Mouse (Mus musculus) hindbrain, embryonic 11.5 days (tissue): ENCODE measurements around the gene Bfsp1. TPM values are rescaled to one million over a fixed set of nuclear protein-coding genes. Genes with fewer than 3 reads are reported as not detected.

Experiments used
- ATAC-seq: fragments of 200-750 bp; cut with Nextera tagmentation; 2 replicates; pipeline ENCODE4 v1.8.0; 2017; ENCODE audit warnings: mild to moderate bottlenecking, moderate TSS enrichment, moderate library complexity; ENCODE audit not compliant: low FRiP score
- DNase-seq: peaks from one replicate; pipeline ENCODE4 v3.0.0-alpha.2; 2015; ENCODE audit warnings: low spot score
- H3K27ac ChIP-seq: fragments of 300-500 bp; sonication (generic); 2 replicates; pipeline ENCODE4 v1.5.1; 2014; ENCODE audit warnings: mild to moderate bottlenecking, low read depth, low read length
- H3K27me3 ChIP-seq: fragments of 300-500 bp; sonication (generic); 2 replicates; pipeline ENCODE4 v1.6.1; 2014; ENCODE audit warnings: mild to moderate bottlenecking, low read length, moderate library complexity, mixed read lengths; ENCODE audit not compliant: control insufficient read depth, insufficient read depth
- H3K36me3 ChIP-seq: fragments of 300-500 bp; sonication (generic); 2 replicates; pipeline ENCODE4 v1.6.1; 2014; ENCODE audit warnings: mild to moderate bottlenecking, low read length, moderate library complexity, mixed read lengths; ENCODE audit not compliant: control insufficient read depth, insufficient read depth
- H3K4me1 ChIP-seq: fragments of 300-500 bp; sonication (generic); replicated peaks from 2 replicates; pipeline ENCODE4 v1.6.1; 2014; ENCODE audit warnings: low read length, mixed read lengths; ENCODE audit not compliant: control insufficient read depth, insufficient read depth
- H3K4me2 ChIP-seq: fragments of 300-500 bp; sonication (generic); replicated peaks from 2 replicates; pipeline ENCODE4 v1.6.1; 2014; ENCODE audit warnings: mild to moderate bottlenecking, low read depth, low read length
- H3K4me3 ChIP-seq: fragments of 300-500 bp; sonication (generic); 2 replicates; pipeline ENCODE4 v1.5.1; 2014; ENCODE audit warnings: low read depth, low read length
- H3K9ac ChIP-seq: fragments of 300-500 bp; sonication (generic); 2 replicates; pipeline ENCODE4 v1.6.1; 2014; ENCODE audit warnings: low read depth, low read length
- H3K9me3 ChIP-seq: fragments of 300-500 bp; sonication (generic); 2 replicates; pipeline ENCODE4 v1.6.1; 2016; ENCODE audit warnings: low read length; ENCODE audit not compliant: control insufficient read depth
- WGBS: fragments of 180-500 bp; shearing (Covaris S2); extraction: QIAGEN DNeasy Blood & Tissue Kit; methylation state at CpG from one replicate; pipeline ENCODE4 v1.1.7; 2014; 5-methylcytosine and 5-hydroxymethylcytosine counted together
- polyA plus RNA-seq: library from polyadenylated mRNA; unstranded; fragments of >200 nt; fragmentation: Nextera tagmentation; extraction: Ambion mirVana; gene quantifications from 2 replicates; pipeline ENCODE4 v1.2.1, GENCODE M21; 2014

Bfsp1 gene
- polyA plus RNA-seq, 1 experiment from 2014 or later, result 0.79 TPM

DNA sequence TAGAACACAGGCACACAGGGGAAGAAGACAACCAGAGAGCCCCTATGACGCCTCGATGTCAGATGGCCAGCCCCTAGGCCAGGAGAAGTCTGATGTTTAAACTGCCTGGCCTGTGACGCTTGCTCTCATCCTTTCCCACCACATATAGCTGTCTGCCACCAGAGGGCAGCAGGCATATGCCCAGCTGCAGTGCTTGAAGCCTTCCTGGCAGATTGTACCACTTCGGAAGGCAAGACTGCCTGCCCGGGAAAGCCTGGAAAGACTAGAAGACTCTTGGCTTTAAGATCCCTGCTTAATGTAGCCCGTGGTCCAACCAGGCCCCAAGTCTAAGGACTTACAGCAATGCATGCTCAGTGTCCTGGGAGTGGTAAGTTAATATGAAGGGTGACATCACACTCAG is 4.4 kb upstream of the Bfsp1 start:
- no peak overlapping the region for H3K27ac ChIP-seq
- DNase-seq (peak; percentile 76), ATAC-seq (peak; percentile 65)
- peaks cover under 1% of the 10 kb centered on the region; the same call in 1 of the 2 replicates for H3K27me3 ChIP-seq
- H3K4me2 ChIP-seq, result no peak overlapping the region
- H3K9me3 ChIP-seq, result no peaks in the 10 kb centered on the region
- no peaks in the 10 kb centered on the region for H3K4me1 ChIP-seq
- no peak overlapping the region for H3K9ac ChIP-seq
- H3K36me3 ChIP-seq, result no peaks in the 10 kb centered on the region
- H3K4me3 ChIP-seq, result no peak overlapping the region
- 21% methylated on average over 6 of the region's 6 CpGs for WGBS

DNA sequence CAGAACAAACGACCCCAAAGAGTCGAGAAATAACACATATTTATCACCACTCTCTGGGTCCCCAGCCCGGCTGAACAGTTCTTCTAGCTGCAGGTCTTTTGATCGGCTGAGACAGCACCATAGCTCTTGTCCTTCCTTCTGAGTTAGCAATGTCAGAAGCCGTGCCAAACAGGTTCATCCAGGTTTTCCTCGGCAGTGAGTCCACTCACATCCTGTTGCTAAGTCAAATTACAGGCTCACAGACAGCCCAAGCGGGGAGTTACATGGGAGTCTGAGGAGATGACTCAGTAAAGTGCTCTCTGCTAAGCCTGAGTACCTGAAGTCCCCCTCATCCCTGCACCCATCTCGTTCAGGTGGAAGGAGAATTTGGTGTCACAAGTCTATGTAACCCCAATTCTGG is 1.6 kb upstream of the Bfsp1 start:
- H3K4me2 ChIP-seq, result no peak overlapping the region
- H3K9ac ChIP-seq, result no peak overlapping the region
- 75% methylated on average over 8 of the region's 8 CpGs for WGBS
- DNase-seq, result no peak
- H3K9me3 ChIP-seq, result no peaks in the 10 kb centered on the region
- no peaks in the 10 kb centered on the region for H3K4me1 ChIP-seq
- no peak overlapping the region for H3K27ac ChIP-seq
- no peaks in the 10 kb centered on the region for H3K36me3 ChIP-seq
- ATAC-seq, result no peak
- no peak overlapping the region for H3K4me3 ChIP-seq
- peaks cover 4% of the 10 kb centered on the region; the same call in 1 of the 2 replicates for H3K27me3 ChIP-seq

DNA sequence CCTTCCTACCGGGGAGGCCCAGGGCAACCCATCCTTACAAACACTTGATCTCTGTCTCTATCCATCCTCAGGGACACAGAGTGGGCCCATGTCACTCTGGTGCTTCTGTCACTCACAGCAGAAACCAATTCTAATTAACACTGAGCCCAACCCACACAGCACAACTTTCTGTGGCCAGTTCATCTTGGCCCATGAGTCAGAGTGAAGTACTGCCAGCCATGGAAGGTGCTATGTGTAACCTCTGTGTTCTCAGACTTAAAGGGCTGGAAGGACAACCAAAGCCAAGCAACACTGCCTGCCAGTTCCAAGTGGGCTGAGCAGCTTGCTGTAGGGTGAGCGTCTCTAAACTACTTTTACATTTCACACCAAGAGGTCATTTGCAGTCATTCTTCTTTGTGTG is 3.8 kb downstream of the Bfsp1 start:
- DNase-seq, result no peak
- no peak overlapping the region for H3K4me3 ChIP-seq
- peaks cover 4% of the 10 kb centered on the region; the same call in 1 of the 2 replicates for H3K27me3 ChIP-seq
- 88% methylated on average over 2 of the region's 2 CpGs for WGBS
- no peaks in the 10 kb centered on the region for H3K36me3 ChIP-seq
- no peaks in the 10 kb centered on the region for H3K9me3 ChIP-seq
- no peak overlapping the region for H3K4me2 ChIP-seq
- H3K9ac ChIP-seq, result no peak overlapping the region
- H3K27ac ChIP-seq, result no peak overlapping the region
- no peak for ATAC-seq
- no peaks in the 10 kb centered on the region for H3K4me1 ChIP-seq

DNA sequence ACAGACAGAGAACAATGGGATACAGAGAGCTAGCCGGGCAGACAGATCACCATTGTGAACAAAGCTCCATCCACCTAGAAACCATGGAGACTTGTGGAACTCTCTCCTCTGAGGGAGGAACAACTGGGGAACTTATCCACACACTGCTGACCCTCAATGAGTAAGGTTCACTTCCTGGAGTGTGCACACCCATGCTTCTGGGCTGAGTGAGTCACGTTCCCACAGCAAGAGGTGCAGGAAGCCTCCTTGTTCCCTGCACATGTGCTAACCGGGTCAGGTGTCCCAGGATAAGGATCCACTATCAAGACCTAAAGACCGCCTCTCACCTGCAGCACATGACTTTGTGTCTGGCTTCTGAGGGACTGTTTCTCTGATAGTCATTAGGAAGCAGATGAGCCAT is 9.5 kb downstream of the Bfsp1 start:
- DNase-seq, result no peak
- H3K27ac ChIP-seq, result no peak overlapping the region
- H3K27me3 ChIP-seq, result no peaks in the 10 kb centered on the region
- no peak overlapping the region for H3K9ac ChIP-seq
- H3K4me1 ChIP-seq, result no peaks in the 10 kb centered on the region
- WGBS, result 80% methylated on average over 4 of the region's 4 CpGs
- ATAC-seq, result no peak
- H3K4me2 ChIP-seq, result no peak overlapping the region
- H3K9me3 ChIP-seq, result no peaks in the 10 kb centered on the region
- H3K4me3 ChIP-seq, result no peak overlapping the region
- H3K36me3 ChIP-seq, result no peaks in the 10 kb centered on the region

DNA sequence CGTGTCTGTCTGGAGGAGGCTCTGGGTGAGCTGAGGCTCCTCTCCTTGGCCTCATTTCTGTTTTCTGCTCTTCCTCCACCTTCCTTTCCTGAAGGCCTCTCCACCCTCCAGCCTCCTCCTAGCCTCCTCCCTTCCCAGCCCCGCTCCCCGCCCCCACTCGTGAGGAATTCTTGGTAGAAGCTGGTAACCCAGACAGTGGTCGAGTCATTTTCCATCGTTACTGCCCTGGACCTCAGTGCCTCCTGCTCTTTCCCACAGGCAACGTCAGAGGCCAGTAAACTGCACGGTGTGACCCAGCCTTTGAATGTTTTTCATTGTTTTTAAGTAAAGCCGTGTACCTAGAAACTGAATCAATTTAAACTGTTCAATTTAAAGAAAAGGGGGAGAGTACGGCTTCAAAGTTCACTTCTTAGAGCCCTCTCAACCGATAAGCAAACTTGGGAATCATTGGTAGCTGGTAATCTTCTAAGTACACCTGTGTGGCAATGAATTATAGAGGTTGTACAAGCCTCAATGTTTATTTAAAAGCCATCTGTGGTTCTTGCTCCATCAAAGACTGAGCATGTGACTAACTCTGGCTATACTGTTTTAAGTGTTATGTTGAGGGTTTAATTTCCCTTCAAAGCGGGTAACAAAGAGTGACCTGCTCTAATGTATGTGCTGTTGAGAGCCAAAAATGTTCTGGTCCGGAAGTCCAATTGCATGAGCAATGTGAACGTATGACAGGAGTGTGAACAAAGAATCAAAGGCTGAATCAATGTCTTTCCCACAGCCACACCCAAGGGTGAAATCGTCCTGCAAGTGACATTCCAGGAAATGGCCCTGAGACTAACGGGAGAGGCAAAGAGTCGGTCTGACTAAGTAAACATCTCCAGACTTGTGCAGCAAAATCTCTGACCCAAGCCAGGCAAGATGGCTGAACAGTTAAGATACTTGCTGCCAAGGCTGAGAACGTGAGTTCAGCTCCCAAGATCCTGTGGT is 10.4 kb downstream of the Bfsp1 start:
- no peaks in the 10 kb centered on the region for H3K4me1 ChIP-seq
- H3K4me3 ChIP-seq, result no peak overlapping the region
- no peak overlapping the region for H3K4me2 ChIP-seq
- no peaks in the 10 kb centered on the region for H3K27me3 ChIP-seq
- H3K27ac ChIP-seq, result no peak overlapping the region
- DNase-seq (no peak), ATAC-seq (no peak)
- no peak overlapping the region for H3K9ac ChIP-seq
- WGBS, result 71% methylated on average over 18 of the region's 18 CpGs
- no peaks in the 10 kb centered on the region for H3K36me3 ChIP-seq
- no peaks in the 10 kb centered on the region for H3K9me3 ChIP-seq

DNA sequence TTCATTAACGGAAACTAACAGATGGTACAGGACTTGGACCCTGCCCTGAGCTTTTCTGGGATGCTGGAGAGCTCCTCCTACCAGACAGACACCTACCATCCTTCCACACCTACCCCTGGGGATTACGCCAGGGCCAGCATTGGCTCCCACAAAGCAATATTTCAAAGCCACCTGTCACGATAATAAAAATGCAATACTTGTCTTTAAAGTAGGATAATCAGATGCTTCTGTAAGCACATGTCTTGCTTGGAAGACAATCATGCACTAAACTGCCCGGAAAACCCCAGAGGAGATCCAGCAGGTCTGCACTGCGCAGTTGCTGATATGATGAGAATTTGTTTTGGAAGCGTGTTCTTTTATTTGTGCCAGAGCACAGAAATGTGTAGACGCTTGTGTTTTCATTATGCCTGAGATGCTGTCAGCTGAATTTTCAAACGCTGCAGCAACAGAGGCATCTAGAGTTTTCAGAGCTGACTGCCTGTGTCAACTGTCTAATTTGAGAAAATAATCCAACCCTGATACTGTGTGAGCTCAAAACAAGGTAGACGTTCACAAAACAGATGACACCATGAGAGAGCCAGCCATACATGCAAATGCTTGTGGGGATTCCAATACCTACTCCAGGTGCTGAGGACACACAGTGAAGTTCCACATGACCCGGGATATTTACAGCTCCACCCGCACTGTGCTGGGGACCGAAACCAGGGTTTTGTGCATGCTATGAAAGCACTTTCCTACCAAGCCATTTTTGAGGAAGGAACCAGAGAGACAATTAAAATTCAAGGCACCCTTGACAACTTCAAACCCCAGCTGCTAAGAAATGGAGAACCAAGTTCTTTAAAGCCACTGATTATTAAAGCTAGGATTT is 11.4 kb downstream of the Bfsp1 start:
- Histone ChIP-seq H3K9ac (no peak overlapping the region), H3K27ac (no peak overlapping the region), H3K4me1 (no peaks in the 10 kb centered on the region), H3K9me3 (no peaks in the 10 kb centered on the region), H3K36me3 (no peaks in the 10 kb centered on the region), H3K4me2 (no peak overlapping the region), H3K27me3 (no peaks in the 10 kb centered on the region), H3K4me3 (no peak overlapping the region)
- ATAC-seq (no peak), DNase-seq (no peak)
- 83% methylated on average over 12 of the region's 12 CpGs for WGBS

DNA sequence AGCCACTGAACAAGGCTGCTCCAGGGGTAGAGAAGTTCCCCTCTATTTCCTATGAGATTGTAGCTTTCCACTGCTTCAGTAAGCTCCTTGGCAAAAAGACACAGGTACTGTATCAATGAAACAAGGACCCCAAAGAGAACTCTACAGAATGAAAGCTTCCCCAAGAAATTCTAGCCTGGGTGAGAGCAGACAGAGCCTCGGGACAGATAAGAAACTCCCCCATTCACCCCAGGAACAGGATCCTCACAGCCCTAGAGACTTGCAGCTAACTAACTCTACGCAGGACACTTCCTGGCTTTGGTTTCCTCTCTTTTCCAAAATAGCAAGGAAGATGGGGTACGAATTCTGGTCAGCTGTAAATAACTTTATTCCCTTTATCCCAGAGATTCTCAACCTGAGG is 15.7 kb downstream of the Bfsp1 start:
- H3K9ac ChIP-seq, result no peak overlapping the region
- WGBS, result 70% methylated on average over 3 of the region's 3 CpGs
- no peaks in the 10 kb centered on the region for H3K4me1 ChIP-seq
- H3K27me3 ChIP-seq, result no peaks in the 10 kb centered on the region
- DNase-seq (no peak), ATAC-seq (no peak)
- no peak overlapping the region for H3K4me3 ChIP-seq
- no peaks in the 10 kb centered on the region for H3K36me3 ChIP-seq
- H3K9me3 ChIP-seq, result no peaks in the 10 kb centered on the region
- H3K27ac ChIP-seq, result no peak overlapping the region
- no peak overlapping the region for H3K4me2 ChIP-seq

DNA sequence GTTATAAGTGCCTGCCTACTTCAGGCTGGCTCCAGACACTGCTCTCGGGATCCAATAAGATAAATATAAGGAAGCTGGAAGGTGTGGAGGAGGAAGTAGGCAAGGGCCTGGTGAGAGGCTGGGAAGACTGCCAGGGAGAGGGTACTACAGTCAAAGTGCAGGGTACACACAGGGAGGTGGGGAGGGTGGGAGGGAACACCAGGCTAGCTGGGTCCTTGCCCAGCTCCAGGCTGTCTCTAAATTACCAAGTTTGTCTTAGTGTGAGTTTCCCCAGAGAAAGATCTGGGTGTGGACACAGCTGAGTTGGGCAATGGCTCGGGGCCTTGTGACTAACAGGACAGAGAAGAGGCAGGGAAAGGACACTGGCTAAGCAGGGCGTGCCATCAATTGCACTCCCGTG is 16.2 kb downstream of the Bfsp1 start:
- ATAC-seq, result no peak
- WGBS, result 77% methylated on average over 4 of the region's 4 CpGs

More for the DNA sequence above, 16.2 kb downstream of the Bfsp1 start:
- H3K9ac ChIP-seq, result no peak overlapping the region
- H3K36me3 ChIP-seq, result no peaks in the 10 kb centered on the region
- no peak overlapping the region for H3K27ac ChIP-seq
- no peak for DNase-seq
- no peak overlapping the region for H3K4me3 ChIP-seq
- H3K9me3 ChIP-seq, result no peaks in the 10 kb centered on the region
- H3K4me2 ChIP-seq, result no peak overlapping the region
- no peaks in the 10 kb centered on the region for H3K4me1 ChIP-seq
- H3K27me3 ChIP-seq, result no peaks in the 10 kb centered on the region
